Mouse (Mus musculus): ENCODE data around the gene Kcnn4. TPM values are rescaled to one million over a fixed set of nuclear protein-coding genes. Genes with fewer than 3 reads are reported as not detected.

Gene Kcnn4
- polyA plus RNA-seq, 1 experiment from 2014 or later: 10.9 TPM

DNA sequence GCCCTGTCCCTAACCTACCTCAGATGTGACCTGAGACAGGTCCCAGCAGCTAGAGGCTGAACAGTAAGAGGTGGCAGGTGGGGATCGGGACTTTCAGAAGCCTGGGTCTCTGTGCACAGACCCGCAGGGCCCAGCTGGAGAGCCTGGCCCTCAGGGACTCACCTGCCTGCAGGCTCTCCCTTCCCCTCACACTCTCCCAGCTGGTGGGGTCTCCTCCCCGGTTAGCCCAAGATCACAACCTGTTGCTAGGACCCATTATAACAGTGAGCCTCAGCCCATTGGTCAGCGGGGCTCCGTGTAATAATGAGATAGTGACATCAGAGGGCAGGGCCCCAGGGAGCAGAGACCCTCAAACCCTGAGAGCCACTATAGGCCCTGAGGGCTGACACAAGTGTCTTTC, 65.2 kb downstream of the Kcnn4 start:
- no peak for ATAC-seq (replicated peaks; ENCODE audit: extremely low read depth, insufficient read depth, low FRiP score)
- no peaks in the 10 kb centered on the region for H3K9me3 ChIP-seq (replicated peaks; ENCODE audit: control insufficient read depth, low read length)
- peaks cover 21% of the 10 kb centered on the region for H3K27me3 ChIP-seq (ENCODE audit: control insufficient read depth, insufficient read depth, low read length)
- no peak overlapping the region for H3K4me2 ChIP-seq (ENCODE audit: low read depth, low read length)
- no peak overlapping the region for H3K27ac ChIP-seq (ENCODE audit: low read length)
- H3K9ac ChIP-seq (ENCODE audit: low read length): no peak overlapping the region
- no peak overlapping the region for H3K4me3 ChIP-seq (ENCODE audit: low read length)
- no peaks in the 10 kb centered on the region for H3K36me3 ChIP-seq (ENCODE audit: control insufficient read depth, insufficient read depth)
- 72% methylated on average over 5 of the region's 5 CpGs for WGBS
- peaks cover 11% of the 10 kb centered on the region for H3K4me1 ChIP-seq (ENCODE audit: control insufficient read depth, insufficient read depth, low read length)

Small RNA genes lying within 50 kb of the gene (microRNA-seq; reads per million reads assigned to microRNA genes)
- not detected for gene Gm27592

Other genes with a start within 250 kb of the Kcnn4 start
- gene Zfp235, start 236.1 kb upstream of the Kcnn4 start, polyA plus RNA-seq (2015; fragmentation: Nextera tagmentation; extraction: Ambion mirVana): 8.7 and 9.4 TPM in 2 replicates
- 2.1 and 3.3 TPM in 2 replicates for gene Zfp114, start 195.2 kb upstream of the Kcnn4 start, polyA plus RNA-seq (2015; fragmentation: Nextera tagmentation; extraction: Ambion mirVana)
- 5.6 and 7.1 TPM in 2 replicates for gene Zfp111, start 158.8 kb upstream of the Kcnn4 start, polyA plus RNA-seq (2015; fragmentation: Nextera tagmentation; extraction: Ambion mirVana)
- 3.6 TPM in 2 replicates for gene Zfp109, start 132.7 kb upstream of the Kcnn4 start, polyA plus RNA-seq (2015; fragmentation: Nextera tagmentation; extraction: Ambion mirVana)
- gene Zfp108, start 115.5 kb upstream of the Kcnn4 start, polyA plus RNA-seq (2015; fragmentation: Nextera tagmentation; extraction: Ambion mirVana): 2.1 and 2.7 TPM in 2 replicates
- gene Zfp93, start 99.8 kb upstream of the Kcnn4 start, polyA plus RNA-seq (2015; fragmentation: Nextera tagmentation; extraction: Ambion mirVana): 5.8 and 6.7 TPM in 2 replicates
- 16.6 and 16.8 TPM in 2 replicates for gene Zfp61, start 69.0 kb upstream of the Kcnn4 start, polyA plus RNA-seq (2015; fragmentation: Nextera tagmentation; extraction: Ambion mirVana)
- 5.1 and 5.2 TPM in 2 replicates for gene Zfp94, start 53.6 kb upstream of the Kcnn4 start, polyA plus RNA-seq (2015; fragmentation: Nextera tagmentation; extraction: Ambion mirVana)
- gene Tescl, start 36.3 kb upstream of the Kcnn4 start, polyA plus RNA-seq (2015; fragmentation: Nextera tagmentation; extraction: Ambion mirVana): 0.17 and 0.30 TPM in 2 replicates
- gene Lypd5, start 21.1 kb upstream of the Kcnn4 start, polyA plus RNA-seq (2015; fragmentation: Nextera tagmentation; extraction: Ambion mirVana): not detected in 2 replicates
- 18.7 and 20.5 TPM in 2 replicates for gene Smg9, start 29.4 kb downstream of the Kcnn4 start, polyA plus RNA-seq (2015; fragmentation: Nextera tagmentation; extraction: Ambion mirVana)
- 0.29 TPM in 1 of 2 replicates, not detected in the other for gene Irgc1, start 82.0 kb downstream of the Kcnn4 start, polyA plus RNA-seq (2015; fragmentation: Nextera tagmentation; extraction: Ambion mirVana)
- 8.1 and 8.8 TPM in 2 replicates for gene Plaur, start 92.2 kb downstream of the Kcnn4 start, polyA plus RNA-seq (2015; fragmentation: Nextera tagmentation; extraction: Ambion mirVana)
- 1.2 and 1.3 TPM in 2 replicates for gene Cadm4, start 111.8 kb downstream of the Kcnn4 start, polyA plus RNA-seq (2015; fragmentation: Nextera tagmentation; extraction: Ambion mirVana)
- gene Zfp428, start 136.7 kb downstream of the Kcnn4 start, polyA plus RNA-seq (2015; fragmentation: Nextera tagmentation; extraction: Ambion mirVana): 40.9 and 43.0 TPM in 2 replicates
- gene AC161166.1, start 142.2 kb downstream of the Kcnn4 start, polyA plus RNA-seq (2015; fragmentation: Nextera tagmentation; extraction: Ambion mirVana): 0.26 and 0.35 TPM in 2 replicates
- 6.1 and 6.8 TPM in 2 replicates for gene Irgq, start 160.4 kb downstream of the Kcnn4 start, polyA plus RNA-seq (2015; fragmentation: Nextera tagmentation; extraction: Ambion mirVana)
- gene Pinlyp, start 175.9 kb downstream of the Kcnn4 start, polyA plus RNA-seq (2015; fragmentation: Nextera tagmentation; extraction: Ambion mirVana): 0.17 TPM in 2 replicates
- 79.7 and 91.5 TPM in 2 replicates for gene Xrcc1, start 176.0 kb downstream of the Kcnn4 start, polyA plus RNA-seq (2015; fragmentation: Nextera tagmentation; extraction: Ambion mirVana)
- 23.5 and 26.1 TPM in 2 replicates for gene Ethe1, start 217.3 kb downstream of the Kcnn4 start, polyA plus RNA-seq (2015; fragmentation: Nextera tagmentation; extraction: Ambion mirVana)
- gene Zfp575, start 217.4 kb downstream of the Kcnn4 start, polyA plus RNA-seq (2015; fragmentation: Nextera tagmentation; extraction: Ambion mirVana): 0.87 and 0.96 TPM in 2 replicates
- 0.09 and 0.17 TPM in 2 replicates for gene Phldb3, start 240.5 kb downstream of the Kcnn4 start, polyA plus RNA-seq (2015; fragmentation: Nextera tagmentation; extraction: Ambion mirVana)